Mouse (Mus musculus) lung, embryonic 14.5 days (tissue): Measurements from ENCODE around the gene Wipf2. TPM values are rescaled to one million over a fixed set of nuclear protein-coding genes. Genes with fewer than 3 reads are reported as not detected.
A peak's percentile ranks its signal among the peaks of the same experiment; 100 is the strongest.

Experiments used
- ATAC-seq: fragments of 200-750 bp; cut with Nextera tagmentation; 2 replicates; pipeline ENCODE4 v1.8.0; 2017; ENCODE audit warnings: mild to moderate bottlenecking, moderate TSS enrichment, moderate library complexity; ENCODE audit not compliant: insufficient read depth
- DNase-seq: peaks from one replicate; pipeline ENCODE4 v3.0.0-alpha.2; 2015
- H3K27ac ChIP-seq: fragments of 300-500 bp; sonication (generic); 2 replicates; pipeline ENCODE4 v1.5.1; 2014; ENCODE audit warnings: low read depth, mild to moderate bottlenecking, moderate library complexity
- H3K27me3 ChIP-seq: fragments of 300-500 bp; sonication (generic); 2 replicates; pipeline ENCODE4 v1.6.1; 2014; ENCODE audit warnings: low read length, control low read depth; ENCODE audit not compliant: insufficient read depth
- H3K36me3 ChIP-seq: fragments of 300-500 bp; sonication (generic); 2 replicates; pipeline ENCODE4 v1.6.1; 2014; ENCODE audit warnings: control low read depth; ENCODE audit not compliant: insufficient read depth
- H3K4me1 ChIP-seq: fragments of 300-500 bp; sonication (generic); 2 replicates; pipeline ENCODE4 v1.6.1; 2014; ENCODE audit warnings: antibody characterized with exemption, control low read depth; ENCODE audit not compliant: insufficient read depth
- H3K4me2 ChIP-seq: fragments of 300-500 bp; sonication (generic); 2 replicates; pipeline ENCODE4 v1.6.1; 2014; ENCODE audit warnings: mild to moderate bottlenecking
- H3K4me3 ChIP-seq: fragments of 300-500 bp; sonication (generic); 2 replicates; pipeline ENCODE4 v1.5.1; 2014; ENCODE audit warnings: low read depth, low read length
- H3K9ac ChIP-seq: fragments of 300-500 bp; sonication (generic); 2 replicates; pipeline ENCODE4 v1.6.1; 2014
- H3K9me3 ChIP-seq: fragments of 300-500 bp; sonication (generic); 2 replicates; pipeline ENCODE4 v1.6.1; 2016; ENCODE audit warnings: low read depth, low read length, control low read depth
- CTCF ChIP-seq: IDR thresholded peaks from 2 replicates; pipeline ENCODE4 v1.5.1; 2016; ENCODE audit warnings: antibody characterized with exemption, low read depth
- WGBS: fragments of 180-500 bp; shearing (Covaris S2); extraction: QIAGEN DNeasy Blood & Tissue Kit; methylation state at CpG from one replicate; pipeline ENCODE4 v1.1.7; 2014; 5-methylcytosine and 5-hydroxymethylcytosine counted together
- polyA plus RNA-seq: library from polyadenylated mRNA; unstranded; fragments of >200 nt; fragmentation: Nextera tagmentation; extraction: Ambion mirVana; gene quantifications from 2 replicates; pipeline ENCODE4 v1.2.1, GENCODE M21; 2014

Gene Wipf2
- polyA plus RNA-seq, 1 experiment from 2014 or later, result 4.7 TPM

- no peak for TF ChIP-seq CTCF
- H3K36me3 ChIP-seq, result peaks cover 12% of the 10 kb centered on the region
- DNase-seq (peak; percentile 84), ATAC-seq (peak; percentile 40)
- H3K27ac ChIP-seq, result peak overlapping the region; percentile 95
- peak overlapping the region; percentile 54 for H3K4me2 ChIP-seq
- no peaks in the 10 kb centered on the region for H3K9me3 ChIP-seq
- H3K4me3 ChIP-seq, result peak overlapping the region; percentile 10; the same call in 1 of the 2 replicates
- H3K27me3 ChIP-seq, result no peaks in the 10 kb centered on the region
- H3K4me1 ChIP-seq, result peaks cover 73% of the 10 kb centered on the region
- peak overlapping the region; percentile 27 for H3K9ac ChIP-seq
- WGBS, result 4% methylated on average over 12 of the region's 12 CpGs
Measured at GRCm38 (mm10) chr11:98925868-98926311, 62.5 kb downstream of the Wipf2 start.

GRCm38 (mm10) chr11:98926553-98926952 lies 63.1 kb downstream of the Wipf2 start:
- Histone ChIP-seq H3K4me2 (peak overlapping the region; percentile 54), H3K9ac (peak overlapping the region; percentile 27; the same call in 1 of the 2 replicates)
- TF ChIP-seq CTCF, result no peak

GRCm38 (mm10) chr11:98927438-98928076 lies 64.1 kb downstream of the Wipf2 start, which contains the start of gene Rara:
Gene Rara (plus strand): TSS chr11:98927818.
- peak; percentile 69 for DNase-seq

More at GRCm38 (mm10) chr11:98926553-98926952, 63.1 kb downstream of the Wipf2 start:
- 59% methylated on average over 7 of the region's 7 CpGs for WGBS
- H3K4me3 ChIP-seq, result no peak overlapping the region
- no peak for DNase-seq
- ATAC-seq, result no peak
- H3K27ac ChIP-seq, result peak overlapping the region; percentile 95
- H3K4me1 ChIP-seq, result peaks cover 79% of the 10 kb centered on the region
- no peaks in the 10 kb centered on the region for H3K9me3 ChIP-seq
- no peaks in the 10 kb centered on the region for H3K27me3 ChIP-seq
- H3K36me3 ChIP-seq, result 0 out of 2 replicates have a peak, but pooled peaks cover 6% of the 10 kb centered on the region

GRCm38 (mm10) chr11:98928186-98928893 lies 64.9 kb downstream of the Wipf2 start:
- ATAC-seq, result no peak
- peak overlapping the region; percentile 77 for H3K9ac ChIP-seq
- no peaks in the 10 kb centered on the region for H3K27me3 ChIP-seq
- no peaks in the 10 kb centered on the region for H3K36me3 ChIP-seq
- peak overlapping the region; percentile 92 for H3K27ac ChIP-seq
- peaks cover 92% of the 10 kb centered on the region for H3K4me1 ChIP-seq
- peak overlapping the region; percentile 63 for H3K4me3 ChIP-seq
- no peaks in the 10 kb centered on the region for H3K9me3 ChIP-seq
- H3K4me2 ChIP-seq, result peak overlapping the region; percentile 91
- no peak for TF ChIP-seq CTCF
- no peak for DNase-seq
- WGBS, result 8% methylated on average over 12 of the region's 12 CpGs

More at GRCm38 (mm10) chr11:98927438-98928076, 64.1 kb downstream of the Wipf2 start, which contains the start of gene Rara:
- Histone ChIP-seq H3K4me2 (peak within 1 kb of the TSS; percentile 91), H3K9ac (peak within 1 kb of the TSS; percentile 77), H3K9me3 (no peaks in the 10 kb centered on the region), H3K27ac (peak within 1 kb of the TSS; percentile 95), H3K36me3 (0 out of 2 replicates have a peak, but pooled peaks cover 2% of the 10 kb centered on the region), H3K4me1 (peaks cover 87% of the 10 kb centered on the region), H3K4me3 (peak within 1 kb of the TSS; percentile 63), H3K27me3 (no peaks in the 10 kb centered on the region)
- 6% methylated on average over 21 of the region's 21 CpGs for WGBS
- TF ChIP-seq CTCF, result no peak
- ATAC-seq, result no peak

GRCm38 (mm10) chr11:98929503-98929902 lies 66.1 kb downstream of the Wipf2 start:
- Histone ChIP-seq H3K27me3 (no peaks in the 10 kb centered on the region), H3K9ac (peak overlapping the region; percentile 1; the same call in 1 of the 2 replicates), H3K9me3 (no peaks in the 10 kb centered on the region), H3K36me3 (no peaks in the 10 kb centered on the region), H3K4me1 (peaks cover 82% of the 10 kb centered on the region), H3K4me3 (peak overlapping the region; percentile 63), H3K4me2 (peak overlapping the region; percentile 91), H3K27ac (peak overlapping the region; percentile 92)
- DNase-seq (peak; percentile 45), ATAC-seq (no peak)
- no peak for TF ChIP-seq CTCF
- 7% methylated on average over 9 of the region's 9 CpGs for WGBS

- ATAC-seq (no peak), DNase-seq (peak; percentile 78)
- WGBS, result 36% methylated on average over 7 of the region's 7 CpGs
- Histone ChIP-seq H3K27ac (peak overlapping the region; percentile 92), H3K9me3 (no peaks in the 10 kb centered on the region), H3K27me3 (no peaks in the 10 kb centered on the region), H3K4me3 (peak overlapping the region; percentile 63; the same call in 1 of the 2 replicates), H3K36me3 (no peaks in the 10 kb centered on the region), H3K4me1 (peaks cover 75% of the 10 kb centered on the region), H3K9ac (peak overlapping the region; percentile 9), H3K4me2 (peak overlapping the region; percentile 91)
- TF ChIP-seq CTCF, result no peak
Measured at GRCm38 (mm10) chr11:98930127-98930601, 66.7 kb downstream of the Wipf2 start.
